Mouse (Mus musculus): Measurements from ENCODE around the gene Fbxo47. TPM values are rescaled to one million over a fixed set of nuclear protein-coding genes. Genes with fewer than 3 reads are reported as not detected.

Gene Fbxo47
- total RNA-seq, 2 experiments from 2014 or later: not detected

Other genes starting within 250 kb of the Fbxo47 start
- gene Mllt6, start 220.7 kb downstream of the Fbxo47 start, total RNA-seq (2021): 10 to 100 TPM; 40.7 to 46.4 TPM
- gene Cisd3, start 198.3 kb downstream of the Fbxo47 start, total RNA-seq (2021): 100 to 1,000 TPM; 103 to 108 TPM
- gene Pcgf2, start 183.7 kb downstream of the Fbxo47 start, total RNA-seq (2021): 1 to 10 TPM; 2.1 to 2.3 TPM
- 100 to 1,000 TPM; 124 to 129 TPM for gene Psmb3, start 180.8 kb downstream of the Fbxo47 start, total RNA-seq (2021)
- 10 to 100 TPM; 44.0 to 47.0 TPM for gene Pip4k2b, start 139.4 kb downstream of the Fbxo47 start, total RNA-seq (2021)
- 1 to 10 TPM; 5.5 to 5.7 TPM for gene Cwc25, start 117.6 kb downstream of the Fbxo47 start, total RNA-seq (2021)
- not detected for gene 1700001P01Rik, start 108.2 kb downstream of the Fbxo47 start, total RNA-seq (2021)
- gene Rpl23, start 101.7 kb downstream of the Fbxo47 start, total RNA-seq (2021): 100 to 1,000 TPM; 349 to 430 TPM
- gene Lasp1, start 85.2 kb downstream of the Fbxo47 start, total RNA-seq (2021): 10 to 100 TPM; 14.2 to 15.4 TPM
- under 1 TPM; 0.31 to 0.64 TPM for gene B230217C12Rik, start 43.4 kb downstream of the Fbxo47 start, total RNA-seq (2021)
- 1 to 10 TPM; 2.8 to 3.7 TPM for gene Plxdc1, start 102.3 kb upstream of the Fbxo47 start, total RNA-seq (2021)
- gene Arl5c, start 112.0 kb upstream of the Fbxo47 start, total RNA-seq (2021): under 1 TPM; 0.32 to 0.79 TPM
- 100 to 1,000 TPM; 215 to 243 TPM for gene Cacnb1, start 138.9 kb upstream of the Fbxo47 start, total RNA-seq (2021)
- 100 to 1,000 TPM; 368 to 452 TPM for gene Rpl19, start 142.6 kb upstream of the Fbxo47 start, total RNA-seq (2021)
- under 1 TPM; 0.07 to 0.15 TPM for gene Stac2, start 169.3 kb upstream of the Fbxo47 start, total RNA-seq (2021)

Measured in gastrocnemius, postnatal 36 days (tissue).